Mouse (Mus musculus): ENCODE results near the gene Gm12355.

DNA sequence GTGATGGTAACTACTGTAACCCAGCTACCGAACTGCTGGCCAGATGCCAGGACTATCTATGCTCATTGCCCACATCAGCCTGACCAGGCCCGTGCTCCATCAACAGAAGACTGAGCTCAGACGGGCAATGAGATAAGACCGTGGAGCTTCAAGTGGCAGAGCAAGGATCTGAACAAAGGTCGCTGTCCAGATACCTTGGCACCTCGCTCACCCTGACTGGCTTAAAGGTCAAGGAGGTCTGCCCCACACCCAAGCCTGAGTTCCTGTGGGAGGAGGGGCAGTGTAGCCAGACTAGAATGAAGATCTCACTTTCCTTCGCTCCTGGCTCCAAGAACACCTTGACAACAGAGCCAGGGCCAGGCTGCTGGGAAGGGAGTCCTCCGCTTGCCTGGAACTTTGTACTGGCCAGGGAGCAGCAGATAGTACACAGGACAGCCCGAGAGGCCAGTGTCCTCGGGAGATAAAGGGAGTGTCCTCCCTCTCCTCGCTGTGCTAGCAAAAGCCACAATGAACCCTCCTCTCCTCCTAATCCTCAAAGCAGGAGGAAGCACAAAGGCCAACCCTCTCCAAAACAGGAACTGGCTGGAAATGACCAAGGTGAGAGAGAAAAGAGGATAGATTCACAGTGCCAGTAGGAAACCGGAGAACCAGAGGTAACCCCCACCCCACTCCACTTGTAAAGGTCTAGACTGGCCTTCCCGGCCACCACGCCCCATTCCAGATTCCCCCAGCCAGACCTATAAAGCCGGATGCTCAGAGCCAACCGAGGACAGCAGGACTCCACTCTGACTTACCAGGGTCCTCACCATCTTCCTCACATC lies 45.0 kb downstream of the Gm12355 start:
- TF ChIP-seq CTCF (IDR thresholded peaks at IDR 0.05; ENCODE audit: extremely low read depth, insufficient read depth, insufficient read length, insufficient replicate concordance) (no peak), POLR2A (IDR thresholded peaks at IDR 0.05; ENCODE audit: low read depth, low read length) (no peak)

Measured in spleen, adult 2 months (tissue).